Mouse (Mus musculus): Measurements from ENCODE around the gene Gck. TPM values are rescaled to one million over a fixed set of nuclear protein-coding genes. Genes with fewer than 3 reads are reported as not detected.

Gene Gck
- polyA plus RNA-seq, 1 experiment from 2014 or later = 1.0 TPM

- H3K4me3 ChIP-seq (ENCODE audit: low read depth, low read length) = no peak overlapping the region
- H3K36me3 ChIP-seq (ENCODE audit: control insufficient read depth, insufficient read depth, low read length) = no peaks in the 10 kb centered on the region
- H3K9ac ChIP-seq (ENCODE audit: low read depth, low read length) = no peak overlapping the region
- H3K4me1 ChIP-seq (ENCODE audit: control insufficient read depth, insufficient read depth, low read length) = 0 out of 2 replicates have a peak, but pooled peaks cover 4% of the 10 kb centered on the region
- no peak for DNase-seq (ENCODE audit: low spot score)
- H3K9me3 ChIP-seq (ENCODE audit: control insufficient read depth, low read length) = 0 out of 2 replicates have a peak, but pooled peaks cover 6% of the 10 kb centered on the region
- ATAC-seq (ENCODE audit: low read depth) = no peak
- no peak overlapping the region for H3K4me2 ChIP-seq (ENCODE audit: low read depth, low read length)
- H3K27me3 ChIP-seq (replicated peaks; ENCODE audit: control insufficient read depth, insufficient read depth, low read length) = no peaks in the 10 kb centered on the region
- 50% methylated on average over 8 of the region's 8 CpGs for WGBS
- H3K27ac ChIP-seq (replicated peaks; ENCODE audit: low read depth, low read length) = no peak overlapping the region
Measured at GRCm38 (mm10) chr11:5924699-5925098, 25.2 kb downstream of the Gck start.

- DNase-seq (ENCODE audit: low spot score) = no peak
- no peak overlapping the region for H3K27ac ChIP-seq (replicated peaks; ENCODE audit: low read depth, low read length)
- H3K4me2 ChIP-seq (ENCODE audit: low read depth, low read length) = no peak overlapping the region
- 0 out of 2 replicates have a peak, but pooled peaks have one; percentile 12 for ATAC-seq (ENCODE audit: low read depth)
- H3K4me3 ChIP-seq (ENCODE audit: low read depth, low read length) = no peak overlapping the region
- no peaks in the 10 kb centered on the region for H3K9me3 ChIP-seq (ENCODE audit: control insufficient read depth, low read length)
- 47% methylated on average over 17 of the region's 17 CpGs for WGBS
- no peaks in the 10 kb centered on the region for H3K27me3 ChIP-seq (replicated peaks; ENCODE audit: control insufficient read depth, insufficient read depth, low read length)
- no peaks in the 10 kb centered on the region for H3K36me3 ChIP-seq (ENCODE audit: control insufficient read depth, insufficient read depth, low read length)
- no peak overlapping the region for H3K9ac ChIP-seq (ENCODE audit: low read depth, low read length)
- H3K4me1 ChIP-seq (ENCODE audit: control insufficient read depth, insufficient read depth, low read length) = 0 out of 2 replicates have a peak, but pooled peaks cover 4% of the 10 kb centered on the region
Measured at GRCm38 (mm10) chr11:5920323-5920960, 29.4 kb downstream of the Gck start.

GRCm38 (mm10) chr11:5919606-5920005, 30.3 kb downstream of the Gck start:
- H3K27ac ChIP-seq (replicated peaks; ENCODE audit: low read depth, low read length) = no peak overlapping the region
- no peak overlapping the region for H3K9ac ChIP-seq (ENCODE audit: low read depth, low read length)
- 92% methylated on average over 4 of the region's 4 CpGs for WGBS

GRCm38 (mm10) chr11:5918111-5918510, 31.8 kb downstream of the Gck start:
- ATAC-seq (ENCODE audit: low read depth) (no peak), DNase-seq (ENCODE audit: low spot score) (no peak)
- Histone ChIP-seq H3K9ac (ENCODE audit: low read depth, low read length) (no peak overlapping the region), H3K36me3 (ENCODE audit: control insufficient read depth, insufficient read depth, low read length) (no peaks in the 10 kb centered on the region), H3K27me3 (replicated peaks; ENCODE audit: control insufficient read depth, insufficient read depth, low read length) (no peaks in the 10 kb centered on the region), H3K4me3 (ENCODE audit: low read depth, low read length) (no peak overlapping the region), H3K27ac (replicated peaks; ENCODE audit: low read depth, low read length) (no peak overlapping the region), H3K4me1 (ENCODE audit: control insufficient read depth, insufficient read depth, low read length) (0 out of 2 replicates have a peak, but pooled peaks cover 4% of the 10 kb centered on the region), H3K4me2 (ENCODE audit: low read depth, low read length) (no peak overlapping the region), H3K9me3 (ENCODE audit: control insufficient read depth, low read length) (no peaks in the 10 kb centered on the region)
- WGBS = 57% methylated on average over 2 of the region's 2 CpGs

More at GRCm38 (mm10) chr11:5919606-5920005, 30.3 kb downstream of the Gck start:
- no peak for DNase-seq (ENCODE audit: low spot score)
- H3K9me3 ChIP-seq (ENCODE audit: control insufficient read depth, low read length) = no peaks in the 10 kb centered on the region
- no peaks in the 10 kb centered on the region for H3K36me3 ChIP-seq (ENCODE audit: control insufficient read depth, insufficient read depth, low read length)
- no peak overlapping the region for H3K4me2 ChIP-seq (ENCODE audit: low read depth, low read length)
- no peak overlapping the region for H3K4me3 ChIP-seq (ENCODE audit: low read depth, low read length)
- H3K4me1 ChIP-seq (ENCODE audit: control insufficient read depth, insufficient read depth, low read length) = 0 out of 2 replicates have a peak, but pooled peaks cover 4% of the 10 kb centered on the region
- H3K27me3 ChIP-seq (replicated peaks; ENCODE audit: control insufficient read depth, insufficient read depth, low read length) = no peaks in the 10 kb centered on the region
- no peak for ATAC-seq (ENCODE audit: low read depth)

GRCm38 (mm10) chr11:5916178-5916548, 33.7 kb downstream of the Gck start:
- no peak overlapping the region for H3K9ac ChIP-seq (ENCODE audit: low read depth, low read length)
- no peak overlapping the region for H3K27ac ChIP-seq (replicated peaks; ENCODE audit: low read depth, low read length)
- 72% methylated on average over 7 of the region's 8 CpGs for WGBS
- ATAC-seq (ENCODE audit: low read depth) (no peak), DNase-seq (ENCODE audit: low spot score) (no peak)
- no peak overlapping the region for H3K4me3 ChIP-seq (ENCODE audit: low read depth, low read length)
- H3K27me3 ChIP-seq (replicated peaks; ENCODE audit: control insufficient read depth, insufficient read depth, low read length) = no peaks in the 10 kb centered on the region
- no peak overlapping the region for H3K4me2 ChIP-seq (ENCODE audit: low read depth, low read length)
- H3K36me3 ChIP-seq (ENCODE audit: control insufficient read depth, insufficient read depth, low read length) = no peaks in the 10 kb centered on the region
- H3K4me1 ChIP-seq (ENCODE audit: control insufficient read depth, insufficient read depth, low read length) = 0 out of 2 replicates have a peak, but pooled peaks cover 4% of the 10 kb centered on the region
- H3K9me3 ChIP-seq (ENCODE audit: control insufficient read depth, low read length) = no peaks in the 10 kb centered on the region

GRCm38 (mm10) chr11:5915429-5916177, 34.3 kb downstream of the Gck start:
- no peak for DNase-seq (ENCODE audit: low spot score)
- no peaks in the 10 kb centered on the region for H3K27me3 ChIP-seq (replicated peaks; ENCODE audit: control insufficient read depth, insufficient read depth, low read length)
- H3K27ac ChIP-seq (replicated peaks; ENCODE audit: low read depth, low read length) = no peak overlapping the region
- 0 out of 2 replicates have a peak, but pooled peaks cover 4% of the 10 kb centered on the region for H3K4me1 ChIP-seq (ENCODE audit: control insufficient read depth, insufficient read depth, low read length)
- no peak for ATAC-seq (ENCODE audit: low read depth)
- H3K36me3 ChIP-seq (ENCODE audit: control insufficient read depth, insufficient read depth, low read length) = no peaks in the 10 kb centered on the region
- no peak overlapping the region for H3K4me2 ChIP-seq (ENCODE audit: low read depth, low read length)
- 85% methylated on average over 5 of the region's 5 CpGs for WGBS
- no peaks in the 10 kb centered on the region for H3K9me3 ChIP-seq (ENCODE audit: control insufficient read depth, low read length)
- no peak overlapping the region for H3K4me3 ChIP-seq (ENCODE audit: low read depth, low read length)
- H3K9ac ChIP-seq (ENCODE audit: low read depth, low read length) = no peak overlapping the region

- no peaks in the 10 kb centered on the region for H3K27me3 ChIP-seq (replicated peaks; ENCODE audit: control insufficient read depth, insufficient read depth, low read length)
- H3K9ac ChIP-seq (ENCODE audit: low read depth, low read length) = no peak overlapping the region
- no peak for ATAC-seq (ENCODE audit: low read depth)
- no peak for DNase-seq (ENCODE audit: low spot score)
- H3K4me3 ChIP-seq (ENCODE audit: low read depth, low read length) = no peak overlapping the region
- no peaks in the 10 kb centered on the region for H3K4me1 ChIP-seq (ENCODE audit: control insufficient read depth, insufficient read depth, low read length)
- 58% methylated on average over 5 of the region's 5 CpGs for WGBS
- no peak overlapping the region for H3K27ac ChIP-seq (replicated peaks; ENCODE audit: low read depth, low read length)
- no peaks in the 10 kb centered on the region for H3K9me3 ChIP-seq (ENCODE audit: control insufficient read depth, low read length)
- H3K36me3 ChIP-seq (ENCODE audit: control insufficient read depth, insufficient read depth, low read length) = no peaks in the 10 kb centered on the region
- H3K4me2 ChIP-seq (ENCODE audit: low read depth, low read length) = no peak overlapping the region
Measured at GRCm38 (mm10) chr11:5914940-5915339, 34.9 kb downstream of the Gck start.

GRCm38 (mm10) chr11:5913936-5914335, 35.9 kb downstream of the Gck start:
- H3K36me3 ChIP-seq (ENCODE audit: control insufficient read depth, insufficient read depth, low read length) = no peaks in the 10 kb centered on the region
- ATAC-seq (ENCODE audit: low read depth) (peak; percentile 74), DNase-seq (ENCODE audit: low spot score) (peak; percentile 74)
- no peak overlapping the region for H3K4me2 ChIP-seq (ENCODE audit: low read depth, low read length)
- WGBS = 73% methylated on average over 4 of the region's 4 CpGs
- H3K4me1 ChIP-seq (ENCODE audit: control insufficient read depth, insufficient read depth, low read length) = no peaks in the 10 kb centered on the region
- no peak overlapping the region for H3K4me3 ChIP-seq (ENCODE audit: low read depth, low read length)
- no peak overlapping the region for H3K27ac ChIP-seq (replicated peaks; ENCODE audit: low read depth, low read length)
- no peaks in the 10 kb centered on the region for H3K9me3 ChIP-seq (ENCODE audit: control insufficient read depth, low read length)
- no peaks in the 10 kb centered on the region for H3K27me3 ChIP-seq (replicated peaks; ENCODE audit: control insufficient read depth, insufficient read depth, low read length)
- H3K9ac ChIP-seq (ENCODE audit: low read depth, low read length) = no peak overlapping the region

All from embryonic facial prominence, embryonic 14.5 days (tissue).